8 mouse cellular contexts compared by ENCODE assay signal in the genomic region with DNA sequence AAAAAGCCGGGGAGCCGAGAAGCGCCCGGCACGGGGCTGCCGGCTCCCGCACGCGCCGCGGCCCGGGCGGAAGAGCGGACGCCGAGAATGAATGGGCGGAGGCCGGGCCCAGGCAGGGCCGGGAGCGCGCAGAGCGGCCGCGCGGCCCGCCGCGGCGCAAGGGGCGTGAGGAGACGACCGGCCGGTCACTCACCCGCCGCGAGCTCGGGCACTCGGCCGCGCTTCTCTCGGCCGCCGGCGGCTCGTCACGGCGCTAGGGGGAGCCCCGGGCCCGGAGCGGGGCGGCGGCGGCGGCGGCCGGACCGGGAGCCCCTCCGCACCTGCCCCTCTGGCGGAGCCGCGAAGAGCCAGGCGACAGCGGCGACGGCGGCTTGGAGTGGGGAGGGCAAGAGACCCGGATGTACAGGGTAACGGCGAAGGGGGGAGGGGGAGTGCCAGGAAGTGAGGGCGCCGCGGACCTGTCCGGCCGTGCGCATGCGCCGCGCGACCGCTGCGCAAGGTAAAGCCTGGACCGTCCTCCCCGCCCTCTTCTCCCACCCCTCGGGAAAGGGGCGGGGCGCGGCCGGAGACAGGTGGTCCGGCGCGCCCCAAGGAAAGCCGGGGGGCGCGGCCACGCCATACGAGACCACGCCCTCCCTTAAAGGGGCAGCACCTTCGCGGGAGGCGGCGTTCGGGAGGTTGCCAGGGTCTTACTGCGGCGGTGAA.
DNase-seq lines count a peak whose midpoint lies in the region; ATAC-seq lines count a peak whose summit lies in the region.

No protein-coding gene starts in this region.

- peak; percentile 95 for DNase-seq in CD4-positive, CD25-positive, alpha-beta regulatory T cell, adult 2 months (ENCODE audit: low read depth, low spot score)
- DNase-seq in fibroblast of lung, adult 2 months (ENCODE audit: low read depth) = peak; percentile 70
- peak; percentile 98 for DNase-seq in kidney, postnatal 14 days
- peak; percentile 91 for DNase-seq in liver, embryonic 13.5 days
- DNase-seq in neural tube, embryonic 10.5 days (ENCODE audit: extremely low spot score, low spot score) = peak; percentile 95

- WGBS in heart, embryonic 14.5 days = under 1% methylated on average over 78 of the region's 104 CpGs
- under 1% methylated on average over 89 of the region's 104 CpGs for WGBS in liver, embryonic 13.5 days (ENCODE audit: insufficient replicate concordance)
- under 1% methylated on average over 96 of the region's 104 CpGs for WGBS in stomach, embryonic 16.5 days

- H3K4me1 ChIP-seq in brown adipose tissue, adult 24 weeks (ENCODE audit: control insufficient read depth, insufficient read depth, insufficient read length, low read length) = peaks cover 8% of the 10 kb centered on the region; the same call in 1 of the 2 replicates
- peaks cover 6 to 22% of the 10 kb centered on the region in 2 experiments for H3K4me1 ChIP-seq in heart, embryonic 14.5 days (ENCODE audit: control insufficient read depth in 2 of 2, insufficient read depth in 2 of 2, low read length in 2 of 2)
- H3K4me1 ChIP-seq in liver, embryonic 13.5 days (replicated peaks) = peaks cover 40% of the 10 kb centered on the region
- peaks cover 28% of the 10 kb centered on the region for H3K4me1 ChIP-seq in stomach, embryonic 16.5 days (ENCODE audit: control insufficient read depth, insufficient read depth, low read length)

- H3K4me3 ChIP-seq in brown adipose tissue, adult 24 weeks (ENCODE audit: insufficient read depth, low read depth, low read length) = peak overlapping the region; percentile 83
- H3K4me3 ChIP-seq in heart, embryonic 14.5 days (ENCODE audit: control insufficient read depth in 1 of 2, insufficient read depth in 1 of 2, low read depth in 1 of 2, low read length in 2 of 2) = peak overlapping the region; percentile 61 to 90
- peak overlapping the region; percentile 93 for H3K4me3 ChIP-seq in liver, embryonic 13.5 days (replicated peaks)
- peak overlapping the region; percentile 84 for H3K4me3 ChIP-seq in stomach, embryonic 16.5 days (replicated peaks; ENCODE audit: low read length)

- H3K9me3 ChIP-seq in heart, embryonic 14.5 days (ENCODE audit: control insufficient read depth, low read length) = no peaks in the 10 kb centered on the region
- H3K9me3 ChIP-seq in liver, embryonic 13.5 days (replicated peaks) = no peaks in the 10 kb centered on the region
- no peaks in the 10 kb centered on the region for H3K9me3 ChIP-seq in stomach, embryonic 16.5 days (replicated peaks; ENCODE audit: control insufficient read depth, low read length)

- no peaks in the 10 kb centered on the region for H3K36me3 ChIP-seq in heart, embryonic 14.5 days (ENCODE audit: control insufficient read depth, insufficient read depth, low read length)
- no peaks in the 10 kb centered on the region for H3K36me3 ChIP-seq in liver, embryonic 13.5 days
- no peaks in the 10 kb centered on the region for H3K36me3 ChIP-seq in stomach, embryonic 16.5 days (ENCODE audit: control insufficient read depth, insufficient read depth, low read length)

- H3K4me2 ChIP-seq in heart, embryonic 14.5 days (ENCODE audit: low read length) = peak overlapping the region; percentile 85
- H3K4me2 ChIP-seq in liver, embryonic 13.5 days = peak overlapping the region; percentile 80
- H3K4me2 ChIP-seq in stomach, embryonic 16.5 days (ENCODE audit: low read depth, low read length) = peak overlapping the region; percentile 78

- ATAC-seq in heart, embryonic 14.5 days (ENCODE audit: insufficient number of reproducible peaks, insufficient read depth, low FRiP score, low read depth) = peak; percentile 98
- ATAC-seq in liver, embryonic 13.5 days (ENCODE audit: low read depth) = peak; percentile 91
- ATAC-seq in stomach, embryonic 16.5 days (ENCODE audit: insufficient read depth, low FRiP score) = peak; percentile 97

- peak overlapping the region; percentile 82 for H3K9ac ChIP-seq in heart, embryonic 14.5 days (ENCODE audit: low read length)
- peak overlapping the region; percentile 95 for H3K9ac ChIP-seq in liver, embryonic 13.5 days
- peak overlapping the region; percentile 91 for H3K9ac ChIP-seq in stomach, embryonic 16.5 days (ENCODE audit: low read length)

- H3K27me3 ChIP-seq in heart, embryonic 14.5 days (ENCODE audit: control insufficient read depth, insufficient read depth, low read length) = no peaks in the 10 kb centered on the region
- no peaks in the 10 kb centered on the region for H3K27me3 ChIP-seq in liver, embryonic 13.5 days
- no peaks in the 10 kb centered on the region for H3K27me3 ChIP-seq in stomach, embryonic 16.5 days (ENCODE audit: control insufficient read depth, insufficient read depth, low read length)

- H3K27ac ChIP-seq in brown adipose tissue, adult 24 weeks (replicated peaks; ENCODE audit: low read depth, low read length) = peak overlapping the region; percentile 35
- H3K27ac ChIP-seq in heart, embryonic 14.5 days (replicated peaks in 1 of 2; ENCODE audit: control insufficient read depth in 1 of 2, insufficient read depth in 1 of 2, low read depth in 2 of 2, low read length in 2 of 2) = peak overlapping the region; percentile 72 to 86
- H3K27ac ChIP-seq in liver, embryonic 13.5 days = peak overlapping the region; percentile 86
- peak overlapping the region; percentile 89 for H3K27ac ChIP-seq in stomach, embryonic 16.5 days (ENCODE audit: low read length)

Comparison
In these comparisons a context has a peak if more than half of its experiments do, and no peak if none do; other contexts are left out.
1. Peak in every context shown above with its lines: DNase-seq, ATAC-seq, H3K4me3 ChIP-seq and H3K27ac ChIP-seq.
2. H3K27ac ChIP-seq: peak in every context shown above with its lines; median percentile 89 in stomach, embryonic 16.5 days; 86 in liver, embryonic 13.5 days; 79 in heart, embryonic 14.5 days; 35 in brown adipose tissue, adult 24 weeks.